Mouse (Mus musculus) urinary bladder, postnatal 4 days (tissue): ENCODE measurements around the gene Sema3d.

ENCODE experiments used
- DNase-seq, 2 experiments: peaks; one replicate each; pipeline ENCODE4 v3.0.0; 2021 to 2022; ENCODE audit warnings: low spot score in 2 of 2

The Sema3d gene

GRCm38 (mm10) chr5:12634227-12634980, 251.2 kb downstream of the Sema3d start:
- DNase-seq: no peak

- no peak for DNase-seq
These were observed 254.7 kb downstream of the Sema3d start for GRCm38 (mm10) chr5:12637763-12638468.
